In the genomic region with DNA sequence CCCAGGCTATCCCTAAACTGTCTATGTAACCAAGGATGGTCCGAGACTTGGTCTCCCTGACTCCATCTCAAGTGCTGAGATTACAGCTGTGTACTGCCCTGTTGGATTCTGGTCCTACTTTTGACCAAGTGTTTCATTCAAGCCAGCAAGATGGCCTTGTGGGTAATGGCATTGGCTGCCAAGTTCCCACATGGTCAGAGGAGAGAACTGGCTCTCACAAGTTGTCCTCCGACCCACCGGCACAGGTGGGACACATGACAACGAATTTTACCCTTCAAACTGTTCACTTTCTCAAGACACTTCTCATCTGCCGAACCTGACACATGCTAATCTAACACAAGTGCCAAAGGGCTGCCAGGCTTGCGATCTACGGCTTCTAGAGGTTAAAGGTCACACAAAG, we compare ENCODE assay signal across 13 mouse cellular contexts. TPM values are rescaled to one million over a fixed set of nuclear protein-coding genes. Genes with fewer than 3 reads are reported as not detected.
A peak's percentile ranks its signal among the peaks of the same experiment; 100 is the strongest.
DNase-seq lines count a peak whose midpoint lies in the region; ATAC-seq and TF ChIP-seq lines count a peak whose summit lies in the region.
"Had no signal": no experiment of that assay in that cellular context is flagged by ENCODE, and none has a peak within 500 bp of the region (broad histone marks: within the 10 kb centered on the region; RNA-seq: fewer than 3 reads in every experiment).

No protein-coding gene starts in this region.

- peaks cover 6% of the 10 kb centered on the region; the same call in 1 of the 2 replicates for H3K9me3 ChIP-seq in forebrain, embryonic 10.5 days
- no peaks in the 10 kb centered on the region for H3K9me3 ChIP-seq in forebrain, embryonic 16.5 days (ENCODE audit: control insufficient read depth, low read length)
- H3K9me3 ChIP-seq in intestine, embryonic 15.5 days, result no peaks in the 10 kb centered on the region
- no peaks in the 10 kb centered on the region for H3K9me3 ChIP-seq in intestine, embryonic 16.5 days (ENCODE audit: control insufficient read depth, low read length)
- no peaks in the 10 kb centered on the region for H3K9me3 ChIP-seq in neural tube, embryonic 12.5 days
- no peaks in the 10 kb centered on the region for H3K9me3 ChIP-seq in neural tube, embryonic 15.5 days (replicated peaks)
- no peaks in the 10 kb centered on the region for H3K9me3 ChIP-seq in intestine, postnatal 0 days (ENCODE audit: control insufficient read depth)
- H3K9me3 ChIP-seq: heart, embryonic 15.5 days; hindbrain, embryonic 10.5 days had no signal

- DNase-seq in forebrain, embryonic 10.5 days (ENCODE audit: extremely low spot score, low spot score), result no peak
- no peak for DNase-seq in layer of hippocampus, adult 2 months (ENCODE audit: low spot score in 2 of 2)
- DNase-seq: kidney, adult 9 months had no signal

- H3K27ac ChIP-seq in forebrain, embryonic 10.5 days, result 0 out of 2 replicates have a peak overlapping the region, but pooled peaks have one; percentile 72
- no peak overlapping the region for H3K27ac ChIP-seq in forebrain, embryonic 16.5 days (ENCODE audit: low read length)
- H3K27ac ChIP-seq in intestine, embryonic 15.5 days, result peak overlapping the region; percentile 27; the same call in 1 of the 2 replicates
- no peak overlapping the region; the same call in 1 of the 2 replicates for H3K27ac ChIP-seq in intestine, embryonic 16.5 days (ENCODE audit: low read length)
- H3K27ac ChIP-seq in neural tube, embryonic 12.5 days, result no peak overlapping the region
- no peak overlapping the region; the same call in 1 of the 2 replicates for H3K27ac ChIP-seq in neural tube, embryonic 15.5 days (replicated peaks)
- 0 out of 2 replicates have a peak overlapping the region, but pooled peaks have one; percentile 3 for H3K27ac ChIP-seq in intestine, postnatal 0 days (ENCODE audit: low read depth, low read length)
- no peak overlapping the region for H3K27ac ChIP-seq in layer of hippocampus, adult 2 months
- H3K27ac ChIP-seq: heart, embryonic 15.5 days had no signal

- no peak for TF ChIP-seq CTCF in intestine, postnatal 0 days (IDR thresholded peaks at IDR 0.05; ENCODE audit: low read depth)
- TF ChIP-seq CTCF in layer of hippocampus, adult 2 months (conservative IDR thresholded peaks at IDR 0.05), result no peak

- H3K4me1 ChIP-seq in forebrain, embryonic 10.5 days, result peaks cover 82% of the 10 kb centered on the region
- peaks cover 58% of the 10 kb centered on the region for H3K4me1 ChIP-seq in forebrain, embryonic 16.5 days (replicated peaks; ENCODE audit: control insufficient read depth, insufficient read depth, low read length)
- peaks cover 40% of the 10 kb centered on the region for H3K4me1 ChIP-seq in intestine, embryonic 15.5 days (replicated peaks)
- H3K4me1 ChIP-seq in intestine, embryonic 16.5 days (ENCODE audit: control insufficient read depth, insufficient read depth, low read length), result peaks cover 44% of the 10 kb centered on the region
- H3K4me1 ChIP-seq in neural tube, embryonic 12.5 days, result peaks cover 35% of the 10 kb centered on the region
- peaks cover 62% of the 10 kb centered on the region for H3K4me1 ChIP-seq in neural tube, embryonic 15.5 days
- peaks cover 23% of the 10 kb centered on the region for H3K4me1 ChIP-seq in intestine, postnatal 0 days (replicated peaks; ENCODE audit: control insufficient read depth, insufficient read depth, low read length)

- peaks cover 64% of the 10 kb centered on the region for H3K36me3 ChIP-seq in forebrain, embryonic 10.5 days (replicated peaks)
- no peaks in the 10 kb centered on the region; the same call in 1 of the 2 replicates for H3K36me3 ChIP-seq in forebrain, embryonic 16.5 days (ENCODE audit: control insufficient read depth, insufficient read depth)
- no peaks in the 10 kb centered on the region for H3K36me3 ChIP-seq in intestine, embryonic 15.5 days
- H3K36me3 ChIP-seq in intestine, embryonic 16.5 days (ENCODE audit: control insufficient read depth, insufficient read depth, low read length), result no peaks in the 10 kb centered on the region
- H3K36me3 ChIP-seq in neural tube, embryonic 12.5 days, result peaks cover 22% of the 10 kb centered on the region
- H3K36me3 ChIP-seq in neural tube, embryonic 15.5 days, result no peaks in the 10 kb centered on the region
- H3K36me3 ChIP-seq in intestine, postnatal 0 days (ENCODE audit: control insufficient read depth, insufficient read depth), result 0 out of 2 replicates have a peak, but pooled peaks cover 8% of the 10 kb centered on the region
- H3K36me3 ChIP-seq: heart, embryonic 15.5 days had no signal

- WGBS in forebrain, embryonic 10.5 days, result 89% methylated on average over 7 of the region's 7 CpGs
- WGBS in forebrain, embryonic 16.5 days, result 90% methylated on average over 7 of the region's 7 CpGs
- 77% methylated on average over 7 of the region's 7 CpGs for WGBS in intestine, embryonic 15.5 days
- WGBS in intestine, embryonic 16.5 days, result 81% methylated on average over 7 of the region's 7 CpGs
- 90% methylated on average over 7 of the region's 7 CpGs for WGBS in neural tube, embryonic 12.5 days
- 88% methylated on average over 7 of the region's 7 CpGs for WGBS in neural tube, embryonic 15.5 days
- 60% methylated on average over 7 of the region's 7 CpGs for WGBS in intestine, postnatal 0 days

- ATAC-seq in forebrain, embryonic 16.5 days, result no peak
- no peak for ATAC-seq in intestine, embryonic 15.5 days
- ATAC-seq in intestine, embryonic 16.5 days, result no peak
- ATAC-seq in neural tube, embryonic 12.5 days (ENCODE audit: low FRiP score, low read depth), result no peak
- no peak for ATAC-seq in neural tube, embryonic 15.5 days (ENCODE audit: low FRiP score)
- no peak for ATAC-seq in intestine, postnatal 0 days
- ATAC-seq: CD4-positive, CD25-positive, alpha-beta regulatory T cell, adult 4 months had no signal

- no peak overlapping the region for H3K9ac ChIP-seq in forebrain, embryonic 16.5 days (replicated peaks; ENCODE audit: low read depth, low read length)
- H3K9ac ChIP-seq in intestine, embryonic 15.5 days, result no peak overlapping the region
- H3K9ac ChIP-seq in intestine, embryonic 16.5 days (ENCODE audit: low read depth, low read length), result no peak overlapping the region
- H3K9ac ChIP-seq in neural tube, embryonic 12.5 days, result no peak overlapping the region
- no peak overlapping the region for H3K9ac ChIP-seq in neural tube, embryonic 15.5 days (replicated peaks)
- no peak overlapping the region for H3K9ac ChIP-seq in intestine, postnatal 0 days (ENCODE audit: low read depth, low read length)
- H3K9ac ChIP-seq: heart, embryonic 15.5 days had no signal

- no peak overlapping the region for H3K4me3 ChIP-seq in forebrain, embryonic 10.5 days
- no peak overlapping the region for H3K4me3 ChIP-seq in forebrain, embryonic 16.5 days (replicated peaks; ENCODE audit: low read length)
- no peak overlapping the region for H3K4me3 ChIP-seq in intestine, embryonic 15.5 days (replicated peaks)
- no peak overlapping the region for H3K4me3 ChIP-seq in intestine, embryonic 16.5 days (ENCODE audit: low read length)
- H3K4me3 ChIP-seq in neural tube, embryonic 12.5 days, result no peak overlapping the region
- no peak overlapping the region for H3K4me3 ChIP-seq in neural tube, embryonic 15.5 days (replicated peaks)
- no peak overlapping the region for H3K4me3 ChIP-seq in intestine, postnatal 0 days (ENCODE audit: low read depth, low read length)
- no peak overlapping the region for H3K4me3 ChIP-seq in layer of hippocampus, adult 2 months
- H3K4me3 ChIP-seq: heart, adult 2 months; heart, embryonic 15.5 days; hindbrain, embryonic 10.5 days had no signal

- no peak overlapping the region for H3K4me2 ChIP-seq in forebrain, embryonic 16.5 days (ENCODE audit: low read length)
- H3K4me2 ChIP-seq in intestine, embryonic 15.5 days (replicated peaks), result no peak overlapping the region
- no peak overlapping the region for H3K4me2 ChIP-seq in intestine, embryonic 16.5 days (ENCODE audit: low read depth, low read length)
- 0 out of 2 replicates have a peak overlapping the region, but pooled peaks have one; percentile 39 for H3K4me2 ChIP-seq in neural tube, embryonic 12.5 days (replicated peaks)
- no peak overlapping the region for H3K4me2 ChIP-seq in neural tube, embryonic 15.5 days
- H3K4me2 ChIP-seq in intestine, postnatal 0 days (replicated peaks; ENCODE audit: low read depth), result no peak overlapping the region
- H3K4me2 ChIP-seq: heart, embryonic 15.5 days had no signal

- no peaks in the 10 kb centered on the region for H3K27me3 ChIP-seq in forebrain, embryonic 10.5 days (ENCODE audit: poor library complexity, severe bottlenecking)
- no peaks in the 10 kb centered on the region for H3K27me3 ChIP-seq in forebrain, embryonic 16.5 days (replicated peaks; ENCODE audit: control insufficient read depth, insufficient read depth, low read length)
- H3K27me3 ChIP-seq in intestine, embryonic 15.5 days (replicated peaks), result no peaks in the 10 kb centered on the region
- no peaks in the 10 kb centered on the region for H3K27me3 ChIP-seq in intestine, embryonic 16.5 days (replicated peaks; ENCODE audit: control insufficient read depth, insufficient read depth, low read length)
- H3K27me3 ChIP-seq in neural tube, embryonic 12.5 days (replicated peaks), result no peaks in the 10 kb centered on the region; the same call in 1 of the 2 replicates
- no peaks in the 10 kb centered on the region for H3K27me3 ChIP-seq in neural tube, embryonic 15.5 days (replicated peaks)
- H3K27me3 ChIP-seq in intestine, postnatal 0 days (replicated peaks; ENCODE audit: control insufficient read depth, insufficient read depth, low read length), result no peaks in the 10 kb centered on the region

RNA-seq across cellular contexts. Expression of a gene that starts 9.4 kb away (rescaled TPM):
- polyA plus RNA-seq in forebrain, embryonic 10.5 days (2016; fragmentation: Nextera tagmentation; extraction: Ambion mirVana), result 19.8 and 22.6 TPM in 2 replicates
- 18.1 and 20.7 TPM in 2 replicates for polyA plus RNA-seq in forebrain, embryonic 16.5 days (2015; fragmentation: Nextera tagmentation; extraction: Ambion mirVana)
- polyA plus RNA-seq in intestine, embryonic 15.5 days (2015; fragmentation: Nextera tagmentation; extraction: Ambion mirVana), result 13.6 and 14.9 TPM in 2 replicates
- polyA plus RNA-seq in intestine, embryonic 16.5 days (2015; fragmentation: Nextera tagmentation; extraction: Ambion mirVana), result 13.1 and 13.6 TPM in 2 replicates
- 14.7 and 16.0 TPM in 2 replicates for polyA plus RNA-seq in neural tube, embryonic 12.5 days (2016; fragmentation: Nextera tagmentation; extraction: Ambion mirVana)
- 9.6 and 10.1 TPM in 2 replicates for polyA plus RNA-seq in neural tube, embryonic 15.5 days (2015; fragmentation: Nextera tagmentation; extraction: Ambion mirVana)
- 11.7 and 14.4 TPM in 2 replicates for polyA plus RNA-seq in intestine, postnatal 0 days (2015; fragmentation: Nextera tagmentation; extraction: Ambion mirVana)
- total RNA-seq in layer of hippocampus, adult 2 months (2021), result 10 to 100 TPM; 24.3 to 33.7 TPM

Comparison
In these comparisons a context has a peak if more than half of its experiments do, and no peak if none do; other contexts are left out.
1. H3K27ac ChIP-seq: peak in forebrain, embryonic 10.5 days (single experiment), intestine, embryonic 15.5 days (single experiment) and intestine, postnatal 0 days (single experiment); none in forebrain, embryonic 16.5 days (single experiment), intestine, embryonic 16.5 days (single experiment), neural tube, embryonic 12.5 days (single experiment), neural tube, embryonic 15.5 days (single experiment) and layer of hippocampus, adult 2 months (single experiment).